Mouse (Mus musculus): ENCODE measurements around the gene Babam2. TPM values are rescaled to one million over a fixed set of nuclear protein-coding genes. Genes with fewer than 3 reads are reported as not detected.
"Not testable (repeated sequence)": the region's sequence is repeated elsewhere in the genome, so short reads cannot be mapped to it uniquely, and the experiment has no call there.

Gene Babam2
- polyA plus RNA-seq, 1 experiment, result 38.7 TPM

- Histone ChIP-seq H3K27ac (ENCODE audit: insufficient read depth, low read depth, low read length) (peak overlapping the region; percentile 12; the same call in 1 of the 2 replicates), H3K36me3 (ENCODE audit: control insufficient read depth, insufficient read depth, low read length) (no peaks in the 10 kb centered on the region), H3K27me3 (replicated peaks; ENCODE audit: control insufficient read depth, insufficient read depth, low read length) (no peaks in the 10 kb centered on the region), H3K4me1 (ENCODE audit: control insufficient read depth, insufficient read depth, low read length) (peaks cover 9% of the 10 kb centered on the region), H3K4me3 (ENCODE audit: insufficient read depth, low read depth, low read length) (no peak overlapping the region)
- TF ChIP-seq CTCF (conservative IDR thresholded peaks at IDR 0.05; ENCODE audit: insufficient read depth, insufficient read length, low read depth, low read length) (no peak), POLR2A (IDR thresholded peaks at IDR 0.05; ENCODE audit: low read depth, low read length) (no peak)
- WGBS, result 73% methylated on average over 4 of the region's 4 CpGs
- no peak for DNase-seq
Observed at GRCm38 (mm10) chr5:31967526-31967925, 270.0 kb downstream of the Babam2 start.

- Histone ChIP-seq H3K4me3 (ENCODE audit: insufficient read depth, low read depth, low read length) (no peak overlapping the region), H3K4me1 (ENCODE audit: control insufficient read depth, insufficient read depth, low read length) (peaks cover 9% of the 10 kb centered on the region), H3K27ac (ENCODE audit: insufficient read depth, low read depth, low read length) (peak overlapping the region; percentile 22; the same call in 1 of the 2 replicates), H3K36me3 (ENCODE audit: control insufficient read depth, insufficient read depth, low read length) (no peaks in the 10 kb centered on the region), H3K27me3 (replicated peaks; ENCODE audit: control insufficient read depth, insufficient read depth, low read length) (no peaks in the 10 kb centered on the region)
- TF ChIP-seq CTCF (conservative IDR thresholded peaks at IDR 0.05; ENCODE audit: insufficient read depth, insufficient read length, low read depth, low read length) (no peak), POLR2A (IDR thresholded peaks at IDR 0.05; ENCODE audit: low read depth, low read length) (no peak)
- DNase-seq, result peak; percentile 91
- 54% methylated on average over 6 of the region's 6 CpGs for WGBS
Observed at GRCm38 (mm10) chr5:31968046-31968506, 270.6 kb downstream of the Babam2 start.

- DNase-seq; H3K4me1 ChIP-seq (ENCODE audit: control insufficient read depth, insufficient read depth, low read length); H3K36me3 ChIP-seq (ENCODE audit: control insufficient read depth, insufficient read depth, low read length); H3K27ac ChIP-seq (ENCODE audit: insufficient read depth, low read depth, low read length); H3K27me3 ChIP-seq (replicated peaks; ENCODE audit: control insufficient read depth, insufficient read depth, low read length); H3K4me3 ChIP-seq (ENCODE audit: insufficient read depth, low read depth, low read length): not testable (repeated sequence)
- WGBS, result 94% methylated on average over 1 of the region's 1 CpGs
Observed at GRCm38 (mm10) chr5:31972416-31972815, 274.9 kb downstream of the Babam2 start.

- Histone ChIP-seq H3K27ac (ENCODE audit: insufficient read depth, low read depth, low read length) (no peak overlapping the region), H3K4me1 (ENCODE audit: control insufficient read depth, insufficient read depth, low read length) (no peaks in the 10 kb centered on the region), H3K4me3 (ENCODE audit: insufficient read depth, low read depth, low read length) (no peak overlapping the region), H3K27me3 (replicated peaks; ENCODE audit: control insufficient read depth, insufficient read depth, low read length) (no peaks in the 10 kb centered on the region), H3K36me3 (ENCODE audit: control insufficient read depth, insufficient read depth, low read length) (no peaks in the 10 kb centered on the region)
- 53% methylated on average over 3 of the region's 3 CpGs for WGBS
- TF ChIP-seq CTCF (conservative IDR thresholded peaks at IDR 0.05; ENCODE audit: insufficient read depth, insufficient read length, low read depth, low read length) (no peak), POLR2A (IDR thresholded peaks at IDR 0.05; ENCODE audit: low read depth, low read length) (no peak)
- DNase-seq, result no peak
Observed at GRCm38 (mm10) chr5:31974614-31975168, 277.2 kb downstream of the Babam2 start.

- H3K4me1 ChIP-seq (ENCODE audit: control insufficient read depth, insufficient read depth, low read length), result no peaks in the 10 kb centered on the region
- no peaks in the 10 kb centered on the region for H3K27me3 ChIP-seq (replicated peaks; ENCODE audit: control insufficient read depth, insufficient read depth, low read length)
- TF ChIP-seq CTCF (conservative IDR thresholded peaks at IDR 0.05; ENCODE audit: insufficient read depth, insufficient read length, low read depth, low read length) (no peak), POLR2A (IDR thresholded peaks at IDR 0.05; ENCODE audit: low read depth, low read length) (no peak)
- 90% methylated on average over 5 of the region's 5 CpGs for WGBS
- no peak for DNase-seq
- no peak overlapping the region for H3K4me3 ChIP-seq (ENCODE audit: insufficient read depth, low read depth, low read length)
- no peak overlapping the region for H3K27ac ChIP-seq (ENCODE audit: insufficient read depth, low read depth, low read length)
- H3K36me3 ChIP-seq (ENCODE audit: control insufficient read depth, insufficient read depth, low read length), result no peaks in the 10 kb centered on the region
Observed at GRCm38 (mm10) chr5:31982061-31982460, 284.6 kb downstream of the Babam2 start.

GRCm38 (mm10) chr5:31983161-31983560 is 285.7 kb downstream of the Babam2 start:
- Histone ChIP-seq H3K4me1 (ENCODE audit: control insufficient read depth, insufficient read depth, low read length) (no peaks in the 10 kb centered on the region; the same call in 1 of the 2 replicates), H3K27ac (ENCODE audit: insufficient read depth, low read depth, low read length) (no peak overlapping the region), H3K4me3 (ENCODE audit: insufficient read depth, low read depth, low read length) (no peak overlapping the region), H3K27me3 (replicated peaks; ENCODE audit: control insufficient read depth, insufficient read depth, low read length) (no peaks in the 10 kb centered on the region), H3K36me3 (ENCODE audit: control insufficient read depth, insufficient read depth, low read length) (no peaks in the 10 kb centered on the region)
- no peak for DNase-seq
- 84% methylated on average over 7 of the region's 7 CpGs for WGBS
- TF ChIP-seq CTCF (conservative IDR thresholded peaks at IDR 0.05; ENCODE audit: insufficient read depth, insufficient read length, low read depth, low read length) (no peak), POLR2A (IDR thresholded peaks at IDR 0.05; ENCODE audit: low read depth, low read length) (no peak)

- WGBS, result 78% methylated on average over 2 of the region's 2 CpGs
- Histone ChIP-seq H3K4me1 (ENCODE audit: control insufficient read depth, insufficient read depth, low read length) (no peaks in the 10 kb centered on the region; the same call in 1 of the 2 replicates), H3K27me3 (replicated peaks; ENCODE audit: control insufficient read depth, insufficient read depth, low read length) (no peaks in the 10 kb centered on the region), H3K4me3 (ENCODE audit: insufficient read depth, low read depth, low read length) (no peak overlapping the region), H3K27ac (ENCODE audit: insufficient read depth, low read depth, low read length) (no peak overlapping the region), H3K36me3 (ENCODE audit: control insufficient read depth, insufficient read depth, low read length) (no peaks in the 10 kb centered on the region)
- no peak for DNase-seq
- TF ChIP-seq CTCF (conservative IDR thresholded peaks at IDR 0.05; ENCODE audit: insufficient read depth, insufficient read length, low read depth, low read length) (no peak), POLR2A (IDR thresholded peaks at IDR 0.05; ENCODE audit: low read depth, low read length) (no peak)
Observed at GRCm38 (mm10) chr5:31983817-31984368, 286.4 kb downstream of the Babam2 start.

Measured in kidney, adult 2 months (tissue).